Mouse (Mus musculus) megakaryocyte, embryonic 14.5 days (primary cell): ENCODE measurements around the gene Lif. TPM values are rescaled to one million over a fixed set of nuclear protein-coding genes. Genes with fewer than 3 reads are reported as not detected.

Experiments
- H3K27me3 ChIP-seq: replicated peaks from 2 replicates; pipeline ENCODE3; 2012; ENCODE audit warnings: inconsistent platforms
- H3K36me3 ChIP-seq: replicated peaks from 2 replicates; pipeline ENCODE3; 2012; ENCODE audit warnings: low read length, inconsistent platforms, mixed read lengths
- H3K4me1 ChIP-seq: 2 replicates; pipeline ENCODE4 v1.6.1; 2012; ENCODE audit warnings: inconsistent platforms
- H3K4me3 ChIP-seq: replicated peaks from 2 replicates; pipeline ENCODE3; 2012; ENCODE audit warnings: moderate library complexity, mild to moderate bottlenecking, inconsistent platforms
- H3K9me3 ChIP-seq: 2 replicates; pipeline ENCODE4 v1.6.1; 2012; ENCODE audit warnings: inconsistent platforms
- FLI1 ChIP-seq: IDR thresholded peaks from 2 replicates; pipeline ENCODE4 v1.6.1; 2012; ENCODE audit warnings: low read length, inconsistent platforms, mixed read lengths
- GATA1 ChIP-seq: IDR thresholded peaks from 3 replicates; pipeline ENCODE4 v1.6.1; 2012; ENCODE audit warnings: mixed read lengths, low read length, inconsistent platforms, borderline replicate concordance
- polyA plus RNA-seq: library from polyadenylated mRNA; stranded (reverse); fragments of >175 nt; gene quantifications from 2 replicates; pipeline ENCODE4 v1.2.3, GENCODE M21; 2012; ENCODE audit warnings: low replicate concordance; ENCODE audit not compliant: insufficient read depth

The Lif gene
- polyA plus RNA-seq, 1 experiment = 0.07 TPM

DNA sequence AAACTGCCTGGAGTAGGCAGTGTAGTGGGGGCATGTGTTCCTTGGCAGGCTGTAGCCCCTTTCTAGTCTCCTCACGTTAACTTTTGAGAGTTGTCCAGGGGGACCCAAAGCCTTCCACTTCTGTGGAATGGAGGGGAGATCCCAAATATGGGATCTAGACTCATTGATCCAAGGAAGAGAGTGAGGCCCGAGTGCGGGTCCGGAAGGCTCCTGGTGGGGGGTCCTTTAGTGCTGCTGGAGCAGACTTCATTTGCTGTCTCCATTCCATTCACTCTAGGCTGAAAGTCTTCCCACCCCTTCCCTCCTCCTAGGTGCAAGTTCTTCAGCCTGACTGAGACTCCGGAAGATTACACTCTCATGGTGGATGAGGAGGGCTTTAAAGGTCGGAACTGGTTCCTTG, 38.7 kb upstream of the Lif start:
- Histone ChIP-seq H3K4me3 (peak overlapping the region; percentile 92), H3K27me3 (peaks cover 54% of the 10 kb centered on the region), H3K36me3 (peaks cover 23% of the 10 kb centered on the region), H3K9me3 (peaks cover 5% of the 10 kb centered on the region; the same call in 1 of the 2 replicates), H3K4me1 (peaks cover 34% of the 10 kb centered on the region)
- no peak for TF ChIP-seq GATA1
- TF ChIP-seq FLI1 = no peak

DNA sequence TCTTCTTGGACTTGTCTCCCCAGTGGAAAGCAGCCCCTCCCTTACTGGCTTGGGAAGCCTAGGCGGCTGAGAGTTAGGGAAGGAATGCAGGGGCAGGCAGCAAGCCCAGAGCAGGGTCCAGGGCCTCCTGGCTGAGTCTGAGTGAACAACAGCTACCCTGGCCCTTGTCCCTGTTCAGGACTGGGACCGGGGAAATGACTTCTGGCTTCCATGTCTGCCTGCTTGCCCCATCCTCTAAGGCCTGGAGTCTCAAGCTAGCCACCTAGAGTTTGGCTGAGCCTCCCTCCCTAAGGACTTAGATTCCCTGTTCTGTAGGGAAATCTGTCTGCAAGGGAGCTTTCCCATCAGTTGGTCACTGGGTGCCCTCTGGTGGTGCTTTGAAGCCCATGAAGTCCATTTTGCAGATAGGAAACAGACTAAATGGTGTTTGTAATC, 38.0 kb upstream of the Lif start:
- Histone ChIP-seq H3K4me1 (peaks cover 38% of the 10 kb centered on the region), H3K36me3 (peaks cover 16% of the 10 kb centered on the region), H3K4me3 (peak overlapping the region; percentile 38), H3K9me3 (peaks cover 5% of the 10 kb centered on the region; the same call in 1 of the 2 replicates), H3K27me3 (peaks cover 58% of the 10 kb centered on the region)
- TF ChIP-seq GATA1 (no peak), FLI1 (no peak)

GRCm38 (mm10) chr11:4219908-4220307, 37.4 kb upstream of the Lif start:
- TF ChIP-seq GATA1 (no peak), FLI1 (no peak)
- Histone ChIP-seq H3K9me3 (peaks cover 5% of the 10 kb centered on the region; the same call in 1 of the 2 replicates), H3K36me3 (peaks cover 10% of the 10 kb centered on the region), H3K27me3 (peaks cover 61% of the 10 kb centered on the region), H3K4me1 (peaks cover 40% of the 10 kb centered on the region), H3K4me3 (no peak overlapping the region)

DNA sequence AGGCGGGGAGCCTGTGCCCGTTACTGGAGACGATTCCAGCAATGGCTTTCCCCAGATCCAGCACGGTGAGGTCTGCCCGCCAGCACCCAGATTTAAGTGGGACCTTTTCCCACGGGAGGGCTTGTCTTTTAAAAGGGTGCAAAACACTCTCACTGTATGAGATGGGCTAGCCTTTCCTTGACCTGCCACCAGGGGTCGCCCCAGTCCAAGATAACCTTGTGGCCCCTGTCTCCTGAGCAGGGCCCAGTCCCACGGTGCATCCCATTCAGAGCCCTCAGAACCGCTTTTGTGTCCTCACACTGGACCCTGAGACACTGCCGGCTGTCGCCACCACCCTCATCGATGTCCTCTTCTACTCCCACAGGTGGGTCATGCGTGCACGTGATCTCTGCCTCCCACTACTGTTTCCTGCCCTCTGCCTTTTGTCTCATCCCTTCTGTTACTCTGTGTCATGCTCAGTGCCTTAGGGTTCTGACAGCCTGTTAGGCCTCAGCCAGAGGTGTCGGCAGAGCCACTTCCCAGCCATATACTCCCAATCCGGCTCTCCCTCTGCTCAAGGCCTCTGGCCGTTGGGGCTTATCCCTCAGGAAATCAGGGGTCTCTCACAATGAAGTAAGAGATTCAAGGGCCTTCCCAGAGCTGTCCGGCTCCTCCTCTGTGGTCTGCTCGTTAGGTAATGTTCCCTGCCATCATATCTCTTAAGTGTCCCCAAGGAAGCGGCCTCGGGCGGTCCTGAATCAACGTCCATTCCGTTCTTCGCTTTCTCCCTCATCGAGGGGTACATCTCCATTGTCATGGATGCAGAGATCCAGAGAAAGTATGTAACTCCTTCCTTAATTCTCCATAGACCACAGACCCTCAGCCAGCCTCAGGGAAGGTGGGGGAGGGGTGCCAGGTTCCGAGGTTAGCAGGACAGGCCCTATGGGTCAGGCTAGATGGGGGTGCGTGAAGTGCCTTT, 36.6 kb upstream of the Lif start:
- H3K36me3 ChIP-seq = peaks cover 3% of the 10 kb centered on the region
- peaks cover 5% of the 10 kb centered on the region; the same call in 1 of the 2 replicates for H3K9me3 ChIP-seq
- TF ChIP-seq GATA1 (no peak), FLI1 (no peak)
- H3K27me3 ChIP-seq = peaks cover 66% of the 10 kb centered on the region
- peak overlapping the region; percentile 25 for H3K4me3 ChIP-seq
- peaks cover 40% of the 10 kb centered on the region for H3K4me1 ChIP-seq

- H3K4me3 ChIP-seq = no peak overlapping the region
- H3K36me3 ChIP-seq = no peaks in the 10 kb centered on the region
- peaks cover 5% of the 10 kb centered on the region; the same call in 1 of the 2 replicates for H3K9me3 ChIP-seq
- peaks cover 44% of the 10 kb centered on the region for H3K4me1 ChIP-seq
- TF ChIP-seq FLI1 (no peak), GATA1 (no peak)
- H3K27me3 ChIP-seq = peaks cover 69% of the 10 kb centered on the region
These were observed 35.1 kb upstream of the Lif start for GRCm38 (mm10) chr11:4222046-4222950.

DNA sequence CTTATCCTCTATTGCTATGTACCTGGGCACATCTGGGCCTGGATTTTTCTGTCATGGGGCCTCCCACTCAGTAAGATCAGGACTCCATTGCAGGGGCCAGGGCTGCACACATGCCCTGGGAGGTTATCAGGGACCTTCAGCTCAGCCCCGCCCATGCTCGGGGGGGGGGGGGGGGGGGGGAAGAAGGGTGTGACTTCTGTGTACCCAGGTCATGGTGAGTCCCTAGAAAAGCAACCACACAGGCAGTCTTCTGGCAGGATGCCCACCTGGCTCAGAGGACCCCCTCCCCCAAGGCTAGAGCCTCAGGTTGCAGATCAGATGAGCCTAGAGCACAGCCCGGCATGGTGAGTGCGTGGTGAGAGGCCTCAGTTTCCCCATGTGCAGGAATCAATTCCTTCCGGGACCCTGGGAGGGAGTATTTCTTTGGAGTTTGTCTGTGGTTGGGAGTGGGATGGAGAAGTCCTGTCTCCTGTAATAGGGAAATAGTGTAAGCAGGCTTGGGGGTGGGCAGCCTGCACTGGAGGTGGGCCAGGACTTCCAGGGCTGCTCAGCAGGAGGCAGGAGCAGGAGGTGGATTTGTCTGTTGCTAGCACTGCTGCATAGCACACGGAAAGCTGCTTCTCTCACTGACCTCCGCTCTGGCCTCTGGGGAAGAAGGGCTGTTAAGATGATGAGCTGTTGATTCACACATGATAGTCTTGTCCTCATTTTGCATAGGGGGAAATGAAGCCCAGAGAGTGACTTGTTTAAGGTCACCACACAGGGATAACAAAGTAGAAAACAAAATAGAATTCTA, 33.8 kb upstream of the Lif start:
- no peak for TF ChIP-seq GATA1
- TF ChIP-seq FLI1 = no peak
- Histone ChIP-seq H3K9me3 (no peaks in the 10 kb centered on the region), H3K27me3 (peaks cover 64% of the 10 kb centered on the region), H3K4me1 (peaks cover 36% of the 10 kb centered on the region), H3K4me3 (peak overlapping the region; percentile 62), H3K36me3 (no peaks in the 10 kb centered on the region)

DNA sequence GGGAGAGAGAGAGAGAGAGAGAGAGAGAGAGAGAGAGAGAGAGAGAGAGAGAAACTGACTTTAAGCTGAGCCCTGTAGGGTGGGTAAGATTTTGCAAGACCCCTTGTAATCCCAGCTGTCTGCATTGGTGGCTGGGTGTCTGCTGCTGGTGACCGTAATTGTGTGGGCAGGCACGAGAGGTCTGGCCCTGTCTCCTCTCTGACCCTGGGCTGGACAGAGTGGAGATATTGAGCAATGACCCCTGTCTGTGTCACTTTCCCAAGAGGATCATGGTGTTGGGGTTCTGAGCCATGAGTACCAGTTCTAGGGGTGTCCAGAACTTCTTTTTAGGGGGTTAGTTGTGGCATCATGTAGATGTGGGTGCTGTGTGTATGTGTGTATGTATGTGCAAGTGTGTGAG, 33.1 kb upstream of the Lif start:
- Histone ChIP-seq H3K36me3 (no peaks in the 10 kb centered on the region), H3K4me3 (peak overlapping the region; percentile 23), H3K9me3 (no peaks in the 10 kb centered on the region), H3K4me1 (peaks cover 37% of the 10 kb centered on the region), H3K27me3 (peaks cover 61% of the 10 kb centered on the region)
- TF ChIP-seq FLI1 (no peak), GATA1 (no peak)

- Histone ChIP-seq H3K36me3 (no peaks in the 10 kb centered on the region), H3K9me3 (no peaks in the 10 kb centered on the region), H3K4me1 (peaks cover 45% of the 10 kb centered on the region), H3K4me3 (no peak overlapping the region), H3K27me3 (peaks cover 60% of the 10 kb centered on the region)
- no peak for TF ChIP-seq GATA1
These were observed 30.6 kb upstream of the Lif start for GRCm38 (mm10) chr11:4226569-4227325.

DNA sequence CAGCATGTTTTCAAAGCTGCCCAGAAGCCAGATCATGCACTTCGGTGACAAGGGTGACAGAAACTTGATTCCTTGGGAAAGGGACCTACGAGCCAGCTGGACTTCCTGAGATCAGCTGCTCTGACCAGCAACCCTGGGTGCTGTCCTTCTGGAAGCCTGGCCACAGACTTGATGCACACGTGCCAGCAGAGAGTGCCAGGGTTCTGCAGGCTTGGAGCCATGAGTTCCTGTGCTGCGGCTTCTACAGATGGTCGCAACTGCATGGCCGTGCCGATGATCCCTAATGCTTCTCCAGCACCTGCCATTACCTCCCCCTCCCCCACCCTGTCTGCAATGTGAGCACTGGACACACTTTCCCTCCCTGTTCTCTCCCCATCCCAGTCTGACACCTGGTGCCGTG, 28.9 kb upstream of the Lif start:
- peak overlapping the region; percentile 9 for H3K4me3 ChIP-seq
- H3K9me3 ChIP-seq = no peaks in the 10 kb centered on the region
- no peaks in the 10 kb centered on the region for H3K36me3 ChIP-seq
- H3K27me3 ChIP-seq = peaks cover 52% of the 10 kb centered on the region
- TF ChIP-seq GATA1 = no peak
- no peak for TF ChIP-seq FLI1
- peaks cover 60% of the 10 kb centered on the region for H3K4me1 ChIP-seq
